Mouse (Mus musculus) embryonic fibroblast, embryonic 13.5 days (primary cell): ENCODE results near the gene Nxpe4.

Experiments used
- CTCF ChIP-seq: IDR thresholded peaks from 2 replicates; pipeline ENCODE4 v1.5.1; 2011; ENCODE audit warnings: mild to moderate bottlenecking, control low read depth, low read length, moderate library complexity, borderline replicate concordance; ENCODE audit not compliant: insufficient read depth
- POLR2A ChIP-seq: IDR thresholded peaks from 2 replicates; pipeline ENCODE4 v1.6.1; 2011; ENCODE audit warnings: low read depth, mild to moderate bottlenecking, control low read depth, low read length, moderate library complexity

DNA sequence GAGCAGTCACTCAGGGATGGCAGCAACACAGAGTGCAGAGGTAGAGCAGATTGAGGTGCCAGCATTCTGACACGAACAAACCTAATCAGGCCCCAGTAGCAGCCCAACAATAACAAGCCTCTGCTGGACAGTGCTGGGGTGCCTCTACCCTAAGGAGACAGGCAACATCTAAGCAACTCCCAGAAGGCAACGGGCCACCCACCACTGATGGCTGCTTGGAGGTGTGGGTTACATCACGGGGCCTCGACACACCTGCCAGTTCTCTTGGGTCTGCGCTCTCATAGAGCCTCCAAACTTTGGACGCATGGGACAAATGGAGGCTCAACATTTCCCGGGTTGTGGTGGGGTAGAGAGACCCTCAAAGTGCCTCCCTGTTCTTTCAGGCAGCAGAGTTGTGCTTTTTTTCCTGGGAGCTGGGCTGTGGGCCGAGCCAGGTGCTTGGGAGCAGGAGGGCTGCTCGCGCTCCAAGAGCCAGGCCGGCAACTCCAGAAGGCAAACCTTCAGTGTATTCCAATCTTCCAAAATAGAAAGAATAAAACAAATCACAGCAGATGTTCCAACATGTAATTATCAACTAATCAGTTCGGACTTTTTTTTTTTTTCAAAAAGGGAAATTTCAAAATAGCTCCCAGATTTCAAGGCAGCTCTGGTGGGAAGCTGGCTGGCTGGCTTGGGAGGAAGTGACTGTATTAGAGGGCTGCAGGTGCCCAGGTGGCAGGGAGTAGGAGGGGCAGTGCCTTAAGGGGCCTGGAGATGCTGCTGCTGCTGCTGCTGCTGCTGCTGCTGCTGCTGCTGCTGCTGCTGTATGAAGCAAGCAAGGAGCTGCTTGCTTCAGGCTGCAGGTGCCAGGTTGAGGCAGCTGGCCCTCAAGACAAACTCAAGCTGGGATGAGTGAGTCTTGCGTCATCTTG is 54.5 kb downstream of the Nxpe4 start:
- TF ChIP-seq POLR2A (no peak), CTCF (no peak)
